27 mouse cellular contexts compared by ENCODE assay signal in the genomic region with DNA sequence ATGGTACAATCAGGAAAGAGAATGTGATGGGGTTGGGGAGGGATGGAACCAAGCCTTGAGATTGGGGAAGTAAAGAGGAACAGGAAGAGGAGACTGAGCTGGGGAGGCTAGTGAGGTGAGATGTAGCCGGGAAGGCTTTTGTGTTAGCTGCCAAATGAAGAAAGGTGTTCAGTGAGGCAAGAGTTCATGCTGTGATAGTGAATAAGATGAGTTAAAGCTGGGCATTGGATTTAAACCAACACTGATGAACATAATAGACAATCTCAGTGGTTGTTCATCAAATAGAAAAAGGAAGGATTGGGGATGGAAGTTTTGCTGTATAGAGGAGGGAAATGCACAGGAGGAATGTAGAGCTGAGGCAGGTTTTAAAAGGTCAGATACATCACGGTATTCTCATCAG. TPM values are rescaled to one million over a fixed set of nuclear protein-coding genes. Genes with fewer than 3 reads are reported as not detected.
DNase-seq lines count a peak whose midpoint lies in the region; ATAC-seq and TF ChIP-seq lines count a peak whose summit lies in the region.
"Had no signal": no experiment of that assay in that cellular context is flagged by ENCODE, and none has a peak within 500 bp of the region (broad histone marks: within the 10 kb centered on the region; RNA-seq: fewer than 3 reads in every experiment).

No protein-coding gene starts in this region.

- H3K36me3 ChIP-seq in MEL (ENCODE audit: control insufficient read depth in 1 of 2, insufficient read depth in 2 of 2, low read length in 2 of 2), result peaks cover 0 to 2% of the 10 kb centered on the region in 2 experiments; a peak in 2 of 4 replicates
- H3K36me3 ChIP-seq in kidney, embryonic 15.5 days, result peaks cover 58% of the 10 kb centered on the region

- H3K9ac ChIP-seq in MEL (ENCODE audit: control insufficient read depth, low read depth, low read length, poor library complexity, severe bottlenecking), result no peak overlapping the region
- no peak overlapping the region for H3K9ac ChIP-seq in kidney, embryonic 15.5 days
- H3K9ac ChIP-seq: heart, embryonic 12.5 days; heart, embryonic 15.5 days; hindbrain, embryonic 13.5 days; intestine, embryonic 15.5 days had no signal

- no peaks in the 10 kb centered on the region for H3K9me3 ChIP-seq in MEL (replicated peaks; ENCODE audit: insufficient read depth, low read length)
- H3K9me3 ChIP-seq in kidney, embryonic 15.5 days (replicated peaks), result peaks cover 10% of the 10 kb centered on the region

- no peaks in the 10 kb centered on the region for H3K4me1 ChIP-seq in MEL (ENCODE audit: control insufficient read depth in 1 of 2, insufficient read depth in 2 of 2, low read length in 2 of 2)
- H3K4me1 ChIP-seq in kidney, embryonic 15.5 days, result no peaks in the 10 kb centered on the region
- H3K4me1 ChIP-seq: heart, embryonic 12.5 days; heart, embryonic 15.5 days; hindbrain, embryonic 10.5 days; hindbrain, embryonic 13.5 days; intestine, embryonic 15.5 days had no signal

- TF ChIP-seq POLR2A in MEL (IDR thresholded peaks at IDR 0.05; ENCODE audit: control insufficient read depth in 1 of 2, insufficient read depth in 1 of 2, low read depth in 1 of 2, low read length in 2 of 2, poor library complexity in 1 of 2), result no peak

- H3K79me2 ChIP-seq in MEL (ENCODE audit: control insufficient read depth, insufficient read depth, low read length, poor library complexity), result no peaks in the 10 kb centered on the region

- H3K27me3 ChIP-seq in MEL (ENCODE audit: control insufficient read depth in 1 of 2, insufficient read depth in 2 of 2, low read length in 2 of 2), result no peaks in the 10 kb centered on the region
- no peaks in the 10 kb centered on the region for H3K27me3 ChIP-seq in kidney, embryonic 15.5 days
- H3K27me3 ChIP-seq: CH12.LX; heart, embryonic 12.5 days; heart, embryonic 15.5 days; hindbrain, embryonic 13.5 days; intestine, embryonic 15.5 days; Patski had no signal

- 87% methylated on average over 2 of the region's 2 CpGs for WGBS in kidney, embryonic 15.5 days

- TF ChIP-seq EP300 in MEL (IDR thresholded peaks at IDR 0.05; ENCODE audit: low read depth in 1 of 2, low read length in 2 of 2), result no peak

- DNase-seq in cerebellum, postnatal 10 days, result peak; percentile 9 to 17
- DNase-seq in cerebellum, adult 8-10 months, result no peak
- peak; percentile 40 for DNase-seq in MEL (ENCODE audit: low read depth, low spot score)
- DNase-seq in ZHBTc4 (ENCODE audit: low read depth, low spot score), result peak; percentile 5
- no peak for DNase-seq in ovary, adult 18-20 months (ENCODE audit: low spot score)
- DNase-seq: adrenal gland, adult 8-10 months; adrenal gland, postnatal 36 days; B cell, adult 2 months; gastrocnemius, postnatal 25 days; heart, adult 18-20 months; heart, postnatal 10 days; heart, postnatal 36 days; kidney, adult 11 months; kidney, adult 8-10 months had no signal

- no peak for TF ChIP-seq RAD21 in MEL (IDR thresholded peaks at IDR 0.05; ENCODE audit: low read depth, low read length)

- no peak for ATAC-seq in megakaryocyte, adult 5-6 weeks (ENCODE audit: poor library complexity, severe bottlenecking)
- ATAC-seq in kidney, embryonic 15.5 days (replicated peaks; ENCODE audit: low FRiP score), result no peak
- ATAC-seq: activated CD4-positive, CD25-positive, alpha-beta regulatory T cell, adult 4 months; forebrain, embryonic 14.5 days; hindbrain, embryonic 16.5 days; intestine, embryonic 15.5 days; Patski had no signal

- no peak overlapping the region for H3K4me2 ChIP-seq in kidney, embryonic 15.5 days
- H3K4me2 ChIP-seq: heart, embryonic 12.5 days; heart, embryonic 15.5 days; hindbrain, embryonic 13.5 days; intestine, embryonic 15.5 days had no signal

- no peak overlapping the region for H3K4me3 ChIP-seq in MEL (ENCODE audit: control insufficient read depth in 1 of 2, insufficient read depth in 1 of 2, low read depth in 2 of 2, low read length in 2 of 2)
- H3K4me3 ChIP-seq in kidney, embryonic 15.5 days (replicated peaks), result no peak overlapping the region
- H3K4me3 ChIP-seq: forebrain, embryonic 10.5 days; heart, embryonic 12.5 days; heart, embryonic 15.5 days; hindbrain, embryonic 10.5 days; hindbrain, embryonic 13.5 days; intestine, embryonic 15.5 days had no signal

- TF ChIP-seq CTCF in MEL (IDR thresholded peaks at IDR 0.05 in 2 of 3, conservative IDR thresholded peaks at IDR 0.05 in 1 of 3; ENCODE audit: control insufficient read depth in 1 of 3, insufficient read depth in 1 of 3, low read depth in 2 of 3, low read length in 3 of 3, poor library complexity in 1 of 3, severe bottlenecking in 1 of 3), result no peak

- no peak overlapping the region for H3K27ac ChIP-seq in MEL (ENCODE audit: control insufficient read depth, low read depth, low read length)
- no peak overlapping the region for H3K27ac ChIP-seq in kidney, embryonic 15.5 days
- H3K27ac ChIP-seq: forebrain, embryonic 10.5 days; heart, embryonic 15.5 days; hindbrain, embryonic 10.5 days; hindbrain, embryonic 13.5 days; intestine, embryonic 15.5 days had no signal

TF ChIP-seq in MEL, 35 proteins besides CTCF, POLR2A, EP300 and RAD21:
- 0 out of 2 replicates have a peak, but pooled peaks have one; percentile 37 for TF ChIP-seq TBP (IDR thresholded peaks at IDR 0.05; ENCODE audit: low read depth, low read length)
- TF ChIP-seq ZMIZ1 (IDR thresholded peaks at IDR 0.05; ENCODE audit: low read depth, low read length), result no peak

RNA-seq across cellular contexts. Expression of a gene that starts 26.7 kb away (rescaled TPM):
- total RNA-seq in MEL (2012; rRNA removed), result 13.3 and 14.7 TPM in 2 replicates
- 10 to 100 TPM in 1 of 2 experiments, not detected in 1; 11.5 TPM for polyA plus RNA-seq in MEL (2012; ENCODE audit: insufficient read depth in 1 of 2, insufficient read length in 2 of 2, low read depth in 1 of 2, low replicate concordance in 2 of 2, missing spikeins in 1 of 2)
- total RNA-seq in megakaryocyte, adult 5-6 weeks (2015), result 30.0 and 31.5 TPM in 2 replicates
- total RNA-seq in megakaryocyte, adult 5-6 weeks (2017), result 40.2 and 46.2 TPM in 2 replicates
- 10.5 and 13.1 TPM in 2 replicates for polyA plus RNA-seq in kidney, embryonic 15.5 days (2015; fragmentation: Nextera tagmentation; extraction: Ambion mirVana)

RNA-seq across cellular contexts. Expression of a gene that starts 26.9 kb away (rescaled TPM):
- 19.3 and 26.8 TPM in 2 replicates for total RNA-seq in MEL (2012; rRNA removed)
- polyA plus RNA-seq in MEL (2012; ENCODE audit: insufficient read depth in 1 of 2, insufficient read length in 2 of 2, low read depth in 1 of 2, low replicate concordance in 2 of 2, missing spikeins in 1 of 2), result 10 to 100 TPM in 1 of 2 experiments, not detected in 1; 26.7 TPM
- total RNA-seq in megakaryocyte, adult 5-6 weeks (2015), result 196 and 202 TPM in 2 replicates
- 354 and 378 TPM in 2 replicates for total RNA-seq in megakaryocyte, adult 5-6 weeks (2017)
- 231 and 232 TPM in 2 replicates for polyA plus RNA-seq in kidney, embryonic 15.5 days (2015; fragmentation: Nextera tagmentation; extraction: Ambion mirVana)

Comparison
In these comparisons a context has a peak if more than half of its experiments do, and no peak if none do; other contexts are left out.
1. DNase-seq: peak in cerebellum, postnatal 10 days (2 of 2), MEL (single experiment) and ZHBTc4 (single experiment); none in cerebellum, adult 8-10 months (single experiment) and ovary, adult 18-20 months (single experiment).